Mouse (Mus musculus) B cell, adult 2 months (primary cell): ENCODE data around the gene Neurl3.

Source experiments
- DNase-seq, 2 experiments: peaks; one replicate each; pipeline ENCODE4 v3.0.0; 2022

The Neurl3 gene

DNA sequence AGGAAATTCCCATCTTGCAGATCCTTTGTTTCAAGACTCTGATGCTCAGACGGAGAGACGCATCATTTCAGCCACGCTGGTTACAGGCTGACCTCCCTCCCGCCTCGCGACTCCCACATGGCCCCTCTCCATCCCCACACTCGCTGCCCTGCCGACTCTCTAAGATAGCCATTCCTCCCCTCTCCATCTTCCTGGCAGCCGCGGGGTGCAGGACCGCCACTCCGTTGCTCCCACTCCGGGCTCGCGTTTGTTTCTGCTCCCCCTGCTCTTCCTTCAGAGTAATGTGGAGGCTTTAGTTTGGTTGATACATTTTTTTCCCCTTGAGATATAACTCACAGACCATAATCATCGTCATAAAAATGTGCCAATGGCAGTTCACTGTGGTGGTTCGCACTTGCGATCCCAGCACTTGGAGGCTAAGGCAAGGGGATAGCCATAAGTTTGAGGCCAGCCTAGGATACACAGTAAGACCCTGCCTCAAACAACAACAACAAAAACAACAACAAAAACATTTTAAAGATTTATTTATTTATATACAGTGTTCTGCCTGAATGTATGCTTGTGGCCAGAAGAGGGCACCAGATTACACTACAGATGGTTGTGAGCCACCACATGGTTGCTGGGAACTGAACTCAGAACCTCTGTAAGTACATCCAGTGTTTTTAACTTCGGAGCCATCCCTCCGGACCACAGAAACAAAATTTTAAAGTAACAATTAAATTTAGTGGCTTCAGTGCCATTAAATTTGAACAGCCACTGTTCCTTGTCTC, 18.4 kb downstream of the Neurl3 start:
- no peak for DNase-seq

GRCm38 (mm10) chr1:36254635-36255360, 19.7 kb downstream of the Neurl3 start:
- no peak for DNase-seq

DNA sequence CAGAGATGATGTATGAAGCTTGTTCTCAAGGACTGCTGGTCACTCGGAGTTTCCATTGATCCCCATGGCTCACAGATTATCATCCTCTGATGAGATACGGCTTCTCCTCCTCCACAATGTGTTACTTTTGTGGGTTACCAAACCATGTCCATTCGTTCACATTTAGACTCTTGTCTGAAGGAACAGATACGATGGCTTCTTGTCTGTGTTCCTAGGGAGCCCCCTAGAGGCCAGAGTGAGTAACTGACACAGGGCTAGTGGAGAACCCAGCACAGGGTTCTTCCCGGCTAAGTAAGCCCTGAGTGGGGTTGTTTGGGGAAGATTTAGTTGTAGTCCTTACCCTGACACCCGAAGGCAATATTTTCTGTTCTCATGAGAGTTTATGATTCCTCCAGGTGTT, 21.7 kb downstream of the Neurl3 start:
- peak; percentile 84 to 86 for DNase-seq

- no peak for DNase-seq
These were observed 23.1 kb downstream of the Neurl3 start for GRCm38 (mm10) chr1:36251426-36251825.

DNA sequence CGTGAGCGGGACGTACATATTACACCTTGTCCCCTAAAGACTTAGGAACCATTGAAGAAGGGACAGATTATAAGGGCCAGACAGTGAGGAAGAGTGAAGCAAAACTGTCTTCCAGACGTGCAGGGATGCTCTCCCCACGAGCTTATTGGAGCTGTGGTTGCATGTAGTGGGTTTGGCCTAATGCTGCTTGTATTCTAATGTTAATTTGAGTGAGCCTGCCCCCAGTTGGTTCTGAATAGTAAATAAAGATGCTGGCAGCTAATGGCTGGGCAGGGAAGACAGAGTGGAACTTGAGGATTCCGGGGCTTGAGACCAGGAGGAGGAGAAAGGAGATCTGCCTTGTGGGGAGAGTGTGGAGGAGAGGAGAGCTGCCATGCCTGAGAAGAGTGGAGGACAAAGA, 27.8 kb downstream of the Neurl3 start:
- DNase-seq: no peak

DNA sequence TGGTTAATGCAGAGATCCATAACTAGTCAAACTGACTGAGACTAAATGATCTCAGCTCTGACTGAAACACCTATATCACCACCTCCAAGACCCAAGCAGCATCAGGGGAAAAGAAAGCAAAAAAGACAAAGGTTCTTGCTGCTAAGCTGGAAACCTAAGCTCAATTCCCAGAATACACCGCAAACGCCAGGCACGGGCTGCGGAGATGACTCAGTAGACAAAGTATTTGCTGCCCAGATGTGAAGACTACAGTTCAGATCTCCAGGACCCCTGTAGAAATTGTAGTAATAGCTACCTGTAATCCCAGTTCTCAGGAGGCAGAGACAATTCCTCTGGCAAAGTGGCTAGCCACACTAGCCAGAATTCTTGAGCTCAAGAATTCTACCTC, 29.7 kb downstream of the Neurl3 start:
- no peak for DNase-seq

DNA sequence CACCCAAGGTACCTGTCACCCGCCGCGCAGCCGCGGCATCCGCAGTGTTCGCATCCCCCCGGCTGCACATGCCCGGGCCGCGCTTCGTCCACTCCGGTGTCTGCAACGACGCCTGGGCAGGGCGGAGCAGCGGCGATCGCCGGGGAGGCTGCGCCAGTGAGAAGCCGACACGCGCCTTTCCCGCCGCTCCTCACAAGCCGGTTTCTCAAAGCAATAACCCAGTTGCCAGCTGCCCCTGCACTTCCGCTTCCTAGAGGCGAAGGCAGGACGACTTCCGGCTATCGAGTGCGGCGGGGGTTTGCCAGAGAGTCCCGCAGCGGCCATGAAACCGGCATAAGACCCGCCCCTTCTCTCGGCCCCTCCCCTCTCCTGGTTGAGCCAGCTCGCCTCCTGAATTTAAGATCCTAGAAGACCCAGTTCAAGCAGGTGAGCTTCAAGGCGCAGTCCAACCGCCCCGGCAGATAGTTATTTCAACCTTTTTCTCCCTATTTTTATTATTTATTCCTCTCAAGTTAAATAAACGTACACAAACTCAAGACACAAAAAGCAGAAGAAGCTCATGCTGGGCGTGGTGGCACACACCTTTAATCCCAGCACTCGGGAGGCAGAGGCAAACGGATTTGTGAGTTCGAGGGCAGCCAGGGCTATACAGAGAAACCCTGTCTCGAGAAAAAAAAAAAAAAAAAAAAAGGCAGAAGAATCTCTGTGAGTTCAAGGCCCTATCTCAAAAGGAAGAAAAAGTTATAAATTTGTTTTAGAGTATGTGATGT, 30.2 kb downstream of the Neurl3 start, which contains the start of gene Uggt1:
Gene Uggt1 (minus strand): TSS at position 663 of the 770 bp plus-strand sequence.
- peak; percentile 91 to 92 for DNase-seq

- peak in 1 of 2 experiments; percentile 19 for DNase-seq
These were observed 30.9 kb downstream of the Neurl3 start for GRCm38 (mm10) chr1:36243447-36244057.

- DNase-seq: no peak
These were observed 32.5 kb downstream of the Neurl3 start for GRCm38 (mm10) chr1:36241903-36242429.

DNA sequence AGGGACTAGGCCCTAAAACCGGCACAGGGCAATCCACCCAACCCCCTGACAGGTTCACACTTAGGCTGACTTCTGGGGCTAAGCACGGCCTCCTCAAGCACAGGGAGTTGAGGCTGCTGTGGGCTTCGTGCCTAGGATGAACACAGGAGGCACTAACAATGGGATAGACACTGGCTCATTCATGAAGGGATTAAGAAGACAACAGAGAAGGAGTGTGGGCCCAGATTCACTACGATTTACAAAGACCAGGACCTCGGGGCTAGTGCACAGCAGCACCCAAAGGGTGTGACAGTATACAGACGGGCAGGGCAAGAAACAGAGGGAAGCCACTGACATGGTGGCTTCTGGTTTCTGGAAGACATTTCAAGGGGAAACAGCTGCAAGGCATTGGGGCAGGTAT, 34.3 kb downstream of the Neurl3 start:
- DNase-seq: no peak

- no peak for DNase-seq
These were observed 35.1 kb downstream of the Neurl3 start for GRCm38 (mm10) chr1:36239396-36239795.

- DNase-seq: no peak
These were observed 38.6 kb downstream of the Neurl3 start for GRCm38 (mm10) chr1:36235855-36236254.

- no peak for DNase-seq
These were observed 39.3 kb downstream of the Neurl3 start for GRCm38 (mm10) chr1:36235057-36235639.

- DNase-seq: no peak
These were observed 41.3 kb downstream of the Neurl3 start for GRCm38 (mm10) chr1:36233218-36233617.

- peak; percentile 21 to 46 for DNase-seq
These were observed 43.4 kb downstream of the Neurl3 start for GRCm38 (mm10) chr1:36230919-36231705.

DNA sequence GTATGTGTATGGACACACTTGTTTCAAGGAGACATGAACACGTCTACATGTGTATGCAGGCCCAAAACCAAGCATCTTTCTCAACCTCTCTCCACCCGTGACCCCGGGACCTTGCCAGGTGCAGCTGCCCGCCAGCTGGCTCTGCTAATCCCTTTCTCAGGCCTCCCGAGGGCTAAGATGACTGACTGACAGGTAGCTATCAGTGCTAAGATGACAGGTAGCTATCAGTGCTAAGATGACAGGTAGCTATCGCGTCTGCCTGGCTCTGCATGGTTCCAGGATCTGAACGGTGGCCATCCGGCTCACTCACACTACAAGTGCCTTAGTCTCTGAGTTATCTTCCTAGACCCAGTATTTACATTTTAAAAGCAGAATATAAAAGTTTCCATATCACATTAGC, 46.0 kb downstream of the Neurl3 start:
- no peak for DNase-seq

GRCm38 (mm10) chr1:36224648-36225047, 49.8 kb downstream of the Neurl3 start:
- no peak for DNase-seq
